Comparison of ENCODE assay signal across 32 mouse cellular contexts in genomic region chr12:103643818-103644217, GRCm38 (mm10). TPM values are rescaled to one million over a fixed set of nuclear protein-coding genes. Genes with fewer than 3 reads are reported as not detected.
"Had no signal": no experiment of that assay in that cellular context is flagged by ENCODE, and none has a peak within 500 bp of the region (broad histone marks: within the 10 kb centered on the region; RNA-seq: fewer than 3 reads in every experiment).

No protein-coding gene starts in this region.

- H3K36me3 ChIP-seq: heart, embryonic 12.5 days; hindbrain, embryonic 13.5 days; hindbrain, embryonic 15.5 days; intestine, embryonic 15.5 days; limb, embryonic 10.5 days; limb, embryonic 12.5 days; liver, embryonic 13.5 days had no signal

- H3K4me1 ChIP-seq: heart, embryonic 12.5 days; hindbrain, embryonic 13.5 days; hindbrain, embryonic 15.5 days; intestine, embryonic 15.5 days; limb, embryonic 10.5 days; limb, embryonic 12.5 days; liver, embryonic 13.5 days; liver, embryonic 15.5 days had no signal

- DNase-seq: heart, adult 11 months had no signal

- H3K9me3 ChIP-seq: hindbrain, embryonic 13.5 days; hindbrain, embryonic 15.5 days; intestine, embryonic 15.5 days; limb, embryonic 10.5 days; limb, embryonic 12.5 days; liver, embryonic 13.5 days; liver, embryonic 15.5 days had no signal

- H3K4me2 ChIP-seq: heart, embryonic 12.5 days; hindbrain, embryonic 13.5 days; hindbrain, embryonic 15.5 days; intestine, embryonic 15.5 days; limb, embryonic 12.5 days; liver, embryonic 13.5 days; liver, embryonic 15.5 days had no signal

- H3K27me3 ChIP-seq: heart, embryonic 12.5 days; hindbrain, embryonic 13.5 days; hindbrain, embryonic 15.5 days; intestine, embryonic 15.5 days; limb, embryonic 12.5 days; liver, embryonic 13.5 days; liver, embryonic 15.5 days had no signal

- H3K4me3 ChIP-seq: heart, adult 2 months; heart, embryonic 12.5 days; hindbrain, embryonic 13.5 days; hindbrain, embryonic 15.5 days; intestine, embryonic 15.5 days; layer of hippocampus, adult 2 months; left cerebral cortex, adult 2 months; limb, embryonic 10.5 days; limb, embryonic 12.5 days; liver, embryonic 13.5 days; liver, embryonic 15.5 days had no signal

- ATAC-seq: intestine, embryonic 15.5 days had no signal

- H3K9ac ChIP-seq: heart, embryonic 12.5 days; hindbrain, embryonic 13.5 days; hindbrain, embryonic 15.5 days; intestine, embryonic 15.5 days; limb, embryonic 12.5 days; liver, embryonic 13.5 days; liver, embryonic 15.5 days had no signal

- H3K27ac ChIP-seq: heart, adult 2 months; hindbrain, embryonic 13.5 days; hindbrain, embryonic 15.5 days; hindbrain, postnatal 0 days; intestine, embryonic 15.5 days; layer of hippocampus, adult 2 months; left cerebral cortex, adult 2 months; limb, embryonic 10.5 days; limb, embryonic 12.5 days; liver, embryonic 15.5 days had no signal

RNA-seq across cellular contexts. Expression of gene Serpina10, which starts 12.6 kb away (rescaled TPM):
- total RNA-seq: gastrocnemius, adult 8-10 months; gastrocnemius, postnatal 14 days; gastrocnemius, postnatal 36 days; heart, adult 2 months; heart, postnatal 10 days; heart, postnatal 25 days; hematopoietic stem cell, adult 5-6 weeks; hindbrain, postnatal 0 days; layer of hippocampus, postnatal 10 days; layer of hippocampus, postnatal 25 days; left cerebral cortex, adult 2 months; left cerebral cortex, postnatal 14 days; left cerebral cortex, postnatal 36 days had no signal
- polyA plus RNA-seq: gonadal fat pad, adult 2 months; heart, adult 2 months; heart, embryonic 14.5 days; heart, embryonic 16.5 days; hindbrain, embryonic 13.5 days; kidney, embryonic 14.5 days; limb, embryonic 10.5 days; limb, embryonic 14.5 days had no signal

RNA-seq across cellular contexts. Expression of gene Serpina6, which starts 13.2 kb away (rescaled TPM):
- total RNA-seq: gastrocnemius, adult 18-20 months; gastrocnemius, adult 8-10 months; gastrocnemius, postnatal 14 days; gastrocnemius, postnatal 36 days; heart, adult 2 months; heart, postnatal 10 days; heart, postnatal 25 days; hematopoietic stem cell, adult 5-6 weeks; hindbrain, postnatal 0 days; layer of hippocampus, adult 2 months; layer of hippocampus, postnatal 10 days; layer of hippocampus, postnatal 25 days; left cerebral cortex, adult 2 months; left cerebral cortex, postnatal 14 days; left cerebral cortex, postnatal 36 days had no signal
- polyA plus RNA-seq: heart, adult 2 months; hindbrain, embryonic 11.5 days; hindbrain, embryonic 13.5 days; hindbrain, postnatal 0 days; limb, embryonic 10.5 days had no signal

RNA-seq across cellular contexts. Expression of gene Serpina16, which starts 32.1 kb away (rescaled TPM):
- total RNA-seq: gastrocnemius, adult 18-20 months; gastrocnemius, adult 8-10 months; gastrocnemius, postnatal 14 days; gastrocnemius, postnatal 36 days; heart, adult 2 months; heart, postnatal 10 days; heart, postnatal 25 days; hematopoietic stem cell, adult 5-6 weeks; hindbrain, postnatal 0 days; layer of hippocampus, adult 2 months; layer of hippocampus, postnatal 10 days; layer of hippocampus, postnatal 25 days; left cerebral cortex, adult 2 months; left cerebral cortex, postnatal 14 days; left cerebral cortex, postnatal 36 days had no signal
- polyA plus RNA-seq: heart, adult 2 months; heart, embryonic 12.5 days; heart, embryonic 14.5 days; heart, embryonic 16.5 days; hindbrain, embryonic 11.5 days; hindbrain, embryonic 13.5 days; hindbrain, embryonic 15.5 days; hindbrain, postnatal 0 days; kidney, adult 2 months; kidney, embryonic 14.5 days; kidney, embryonic 16.5 days; limb, embryonic 10.5 days; limb, embryonic 12.5 days; limb, embryonic 14.5 days had no signal

RNA-seq across cellular contexts. Expression of gene Serpina1f, which starts 51.5 kb away (rescaled TPM):
- total RNA-seq: gastrocnemius, adult 18-20 months; gastrocnemius, adult 8-10 months; gastrocnemius, postnatal 14 days; gastrocnemius, postnatal 36 days; heart, adult 2 months; heart, postnatal 10 days; heart, postnatal 25 days; hematopoietic stem cell, adult 5-6 weeks; hindbrain, postnatal 0 days; layer of hippocampus, adult 2 months; layer of hippocampus, postnatal 10 days; layer of hippocampus, postnatal 25 days; left cerebral cortex, adult 2 months; left cerebral cortex, postnatal 14 days; left cerebral cortex, postnatal 36 days had no signal
- polyA plus RNA-seq: heart, adult 2 months; heart, embryonic 12.5 days; heart, embryonic 14.5 days; heart, embryonic 16.5 days; hindbrain, embryonic 11.5 days; hindbrain, embryonic 13.5 days; hindbrain, embryonic 15.5 days; hindbrain, postnatal 0 days; intestine, embryonic 15.5 days; kidney, embryonic 14.5 days; kidney, embryonic 16.5 days; limb, embryonic 10.5 days; limb, embryonic 12.5 days; limb, embryonic 14.5 days had no signal
